Comparison of ENCODE assay signal across 11 mouse cellular contexts in genomic region chr4:137788511-137789049, GRCm38 (mm10). TPM values are rescaled to one million over a fixed set of nuclear protein-coding genes. Genes with fewer than 3 reads are reported as not detected.
A peak's percentile ranks its signal among the peaks of the same experiment; 100 is the strongest.
DNase-seq lines count a peak whose midpoint lies in the region; ATAC-seq lines count a peak whose summit lies in the region.
"Had no signal": no experiment of that assay in that cellular context is flagged by ENCODE, and none has a peak within 500 bp of the region (broad histone marks: within the 10 kb centered on the region; RNA-seq: fewer than 3 reads in every experiment).

No protein-coding gene starts in this region.

- H3K27ac ChIP-seq in liver, embryonic 16.5 days (ENCODE audit: low read length): no peak overlapping the region
- H3K27ac ChIP-seq in liver, embryonic 11.5 days (ENCODE audit: low read depth, low read length): no peak overlapping the region
- peak overlapping the region; percentile 19; the same call in 1 of the 2 replicates for H3K27ac ChIP-seq in hindbrain, embryonic 13.5 days
- H3K27ac ChIP-seq in heart, embryonic 12.5 days (ENCODE audit: poor library complexity, severe bottlenecking): no peak overlapping the region

- peak; percentile 30; the same call in 1 of the 2 replicates for ATAC-seq in liver, embryonic 16.5 days (ENCODE audit: low read depth)
- no peak for ATAC-seq in liver, embryonic 11.5 days (replicated peaks; ENCODE audit: low FRiP score)
- ATAC-seq in hindbrain, embryonic 13.5 days (ENCODE audit: low FRiP score): no peak
- ATAC-seq in heart, embryonic 12.5 days (ENCODE audit: insufficient number of reproducible peaks, low FRiP score): no peak

- no peak overlapping the region for H3K9ac ChIP-seq in liver, embryonic 16.5 days (ENCODE audit: low read depth, low read length)
- no peak overlapping the region for H3K9ac ChIP-seq in liver, embryonic 11.5 days (ENCODE audit: low read depth, low read length)
- no peak overlapping the region for H3K9ac ChIP-seq in hindbrain, embryonic 13.5 days
- no peak overlapping the region for H3K9ac ChIP-seq in heart, embryonic 12.5 days

- no peaks in the 10 kb centered on the region for H3K9me3 ChIP-seq in liver, embryonic 16.5 days (replicated peaks; ENCODE audit: control insufficient read depth, low read length)
- no peaks in the 10 kb centered on the region for H3K9me3 ChIP-seq in liver, embryonic 11.5 days (ENCODE audit: control insufficient read depth, low read length)
- no peaks in the 10 kb centered on the region for H3K9me3 ChIP-seq in hindbrain, embryonic 13.5 days
- H3K9me3 ChIP-seq in heart, embryonic 12.5 days (replicated peaks): no peaks in the 10 kb centered on the region

- H3K36me3 ChIP-seq in liver, embryonic 16.5 days (ENCODE audit: control insufficient read depth, insufficient read depth): no peaks in the 10 kb centered on the region
- H3K36me3 ChIP-seq in liver, embryonic 11.5 days (ENCODE audit: control insufficient read depth, insufficient read depth, low read length): no peaks in the 10 kb centered on the region
- H3K36me3 ChIP-seq in hindbrain, embryonic 13.5 days: no peaks in the 10 kb centered on the region
- H3K36me3 ChIP-seq in heart, embryonic 12.5 days: no peaks in the 10 kb centered on the region

- H3K27me3 ChIP-seq in liver, embryonic 16.5 days (ENCODE audit: control insufficient read depth, insufficient read depth, low read depth, low read length): peaks cover under 1% of the 10 kb centered on the region; the same call in 1 of the 2 replicates
- no peaks in the 10 kb centered on the region; the same call in 1 of the 2 replicates for H3K27me3 ChIP-seq in liver, embryonic 11.5 days (replicated peaks; ENCODE audit: control insufficient read depth, insufficient read depth, low read length)
- H3K27me3 ChIP-seq in hindbrain, embryonic 13.5 days: 0 out of 2 replicates have a peak, but pooled peaks cover under 1% of the 10 kb centered on the region
- H3K27me3 ChIP-seq in heart, embryonic 12.5 days (replicated peaks): peaks cover 23% of the 10 kb centered on the region

- no peak overlapping the region for H3K4me3 ChIP-seq in liver, embryonic 16.5 days (ENCODE audit: low read depth, low read length)
- H3K4me3 ChIP-seq in liver, embryonic 11.5 days (ENCODE audit: low read depth, low read length): no peak overlapping the region
- H3K4me3 ChIP-seq in hindbrain, embryonic 13.5 days: no peak overlapping the region
- no peak overlapping the region for H3K4me3 ChIP-seq in heart, embryonic 12.5 days

- peak; percentile 72 for DNase-seq in adrenal gland, adult 2 months
- no peak for DNase-seq in adrenal gland, adult 18-20 months (ENCODE audit: low spot score in 2 of 2)
- DNase-seq in liver, embryonic 11.5 days (ENCODE audit: low spot score): no peak
- peak; percentile 19 for DNase-seq in 3T3-L1 (ENCODE audit: low read depth, low spot score)
- DNase-seq in cerebellum, adult 8-10 months: no peak
- DNase-seq: cerebellum, postnatal 25 days; heart, adult 18-20 months; heart, postnatal 4 days had no signal

- H3K4me1 ChIP-seq in liver, embryonic 16.5 days (ENCODE audit: control insufficient read depth, low read depth, low read length): no peaks in the 10 kb centered on the region; the same call in 1 of the 2 replicates
- H3K4me1 ChIP-seq in liver, embryonic 11.5 days (replicated peaks; ENCODE audit: control insufficient read depth, insufficient read depth, low read length): no peaks in the 10 kb centered on the region; the same call in 1 of the 2 replicates
- peaks cover 31% of the 10 kb centered on the region for H3K4me1 ChIP-seq in hindbrain, embryonic 13.5 days (replicated peaks)
- no peaks in the 10 kb centered on the region; the same call in 1 of the 2 replicates for H3K4me1 ChIP-seq in heart, embryonic 12.5 days (replicated peaks)

- 55% methylated on average over 7 of the region's 7 CpGs for WGBS in liver, embryonic 16.5 days (ENCODE audit: insufficient replicate concordance)
- 68% methylated on average over 7 of the region's 7 CpGs for WGBS in liver, embryonic 11.5 days
- 39% methylated on average over 7 of the region's 7 CpGs for WGBS in hindbrain, embryonic 13.5 days
- WGBS in heart, embryonic 12.5 days: 79% methylated on average over 7 of the region's 7 CpGs

- no peak overlapping the region for H3K4me2 ChIP-seq in liver, embryonic 16.5 days (ENCODE audit: low read depth, low read length)
- no peak overlapping the region for H3K4me2 ChIP-seq in liver, embryonic 11.5 days
- H3K4me2 ChIP-seq in hindbrain, embryonic 13.5 days: no peak overlapping the region
- no peak overlapping the region for H3K4me2 ChIP-seq in heart, embryonic 12.5 days

RNA-seq across cellular contexts. Expression of gene Alpl, which starts 7.6 kb away (rescaled TPM):
- 10 to 100 TPM in 1 of 2 experiments, 1 to 10 TPM in 1; 6.1 to 59.6 TPM for total RNA-seq in adrenal gland, adult 2 months (2021)
- polyA plus RNA-seq in adrenal gland, adult 2 months (2012; rRNA removed): 4.7 and 7.4 TPM in 2 replicates
- 10 to 100 TPM in 1 of 2 experiments, 1 to 10 TPM in 1; 6.8 to 99.4 TPM for total RNA-seq in adrenal gland, adult 18-20 months (2021)
- 11.9 and 15.5 TPM in 2 replicates for polyA plus RNA-seq in liver, embryonic 16.5 days (2015; fragmentation: Nextera tagmentation; extraction: Ambion mirVana)
- 5.7 and 6.1 TPM in 2 replicates for polyA plus RNA-seq in liver, embryonic 11.5 days (2014; fragmentation: Nextera tagmentation; extraction: Ambion mirVana)
- 6.9 and 10.2 TPM in 2 replicates for polyA plus RNA-seq in hindbrain, embryonic 13.5 days (2015; fragmentation: Nextera tagmentation; extraction: Ambion mirVana)
- polyA plus RNA-seq in heart, embryonic 12.5 days (2016; fragmentation: Nextera tagmentation; extraction: Ambion mirVana): 1.7 and 2.2 TPM in 2 replicates

Comparison
In these comparisons a context has a peak if more than half of its experiments do, and no peak if none do; other contexts are left out.
1. DNase-seq: peak in adrenal gland, adult 2 months (single experiment) and 3T3-L1 (single experiment); none in adrenal gland, adult 18-20 months (0 of 2), liver, embryonic 11.5 days (single experiment) and cerebellum, adult 8-10 months (single experiment).